Mouse (Mus musculus) E14TG2a.4 (cell line): Measurements from ENCODE around the gene Pdxp.
A peak's percentile ranks its signal among the peaks of the same experiment; 100 is the strongest.

Source experiments
- H3K27me3 ChIP-seq: 2 replicates; pipeline ENCODE4 v1.6.1; 2014; ENCODE audit warnings: low read length, control low read depth; ENCODE audit not compliant: insufficient read depth
- H3K36me3 ChIP-seq: 2 replicates; pipeline ENCODE4 v1.6.1; 2014; ENCODE audit warnings: low read length, control low read depth; ENCODE audit not compliant: insufficient read depth
- H3K4me1 ChIP-seq: replicated peaks from 2 replicates; pipeline ENCODE4 v1.6.1; 2014; ENCODE audit warnings: low read depth, low read length, control low read depth
- H3K4me3 ChIP-seq: replicated peaks from 2 replicates; pipeline ENCODE4 v1.5.1; 2014; ENCODE audit warnings: mild to moderate bottlenecking, low read length
- H3K9me3 ChIP-seq: 2 replicates; pipeline ENCODE4 v1.6.1; 2014; ENCODE audit warnings: low read length, control low read depth
- CTCF ChIP-seq: conservative IDR thresholded peaks from 2 replicates; pipeline ENCODE4 v1.5.1; 2014; ENCODE audit warnings: low read length
- NANOG ChIP-seq: IDR thresholded peaks from 2 replicates; pipeline ENCODE4 v1.6.1; 2014; ENCODE audit warnings: borderline replicate concordance, low read length, mixed read lengths
- POU5F1 ChIP-seq: IDR thresholded peaks from 2 replicates; pipeline ENCODE4 v1.6.1; 2014; ENCODE audit warnings: low read length, borderline replicate concordance

Gene Pdxp

DNA sequence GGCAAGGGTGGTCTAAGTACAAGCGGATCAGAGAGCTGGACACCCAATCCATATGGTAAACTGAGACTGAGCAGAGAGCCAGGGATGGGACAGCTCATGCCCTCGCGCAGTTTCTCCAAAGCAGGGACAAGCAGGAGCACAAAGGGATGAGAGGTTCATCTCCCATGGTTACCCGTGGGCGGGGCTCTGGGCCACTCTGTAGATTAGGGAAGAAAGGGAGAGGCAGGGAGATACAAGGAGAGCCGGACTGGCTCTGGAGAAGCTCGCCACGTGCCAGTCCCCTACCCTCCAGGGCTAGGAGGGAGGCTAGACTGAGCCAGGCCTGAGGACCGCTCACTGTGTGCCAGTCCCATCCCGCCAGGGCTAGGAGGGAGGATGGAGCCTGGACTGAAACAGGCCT, 23.6 kb downstream of the Pdxp start:
- peak overlapping the region; percentile 91 for H3K4me3 ChIP-seq
- no peaks in the 10 kb centered on the region for H3K9me3 ChIP-seq
- TF ChIP-seq POU5F1 (no peak), NANOG (no peak), CTCF (no peak)
- peaks cover 60% of the 10 kb centered on the region for H3K36me3 ChIP-seq
- H3K4me1 ChIP-seq = peaks cover 40% of the 10 kb centered on the region
- H3K27me3 ChIP-seq = no peaks in the 10 kb centered on the region

DNA sequence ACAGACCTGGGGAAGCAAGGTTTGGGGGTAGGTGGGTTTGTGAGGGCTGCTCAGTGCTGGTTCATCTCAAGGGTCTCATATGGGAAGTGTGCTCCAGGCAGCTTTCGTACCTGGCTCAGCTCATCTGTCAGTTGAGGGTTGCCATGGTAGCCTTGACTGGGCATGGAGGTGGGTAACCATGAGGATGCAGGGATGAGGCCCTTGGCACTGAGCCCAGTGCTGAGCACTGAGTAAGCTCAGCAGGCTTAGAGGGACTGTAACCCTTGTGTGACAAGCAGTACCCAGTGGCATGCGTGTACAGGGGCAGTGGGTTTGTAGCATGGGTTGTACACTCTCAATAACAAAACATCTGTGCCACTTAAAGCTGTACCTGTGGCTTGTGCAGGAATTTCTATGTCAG, 24.2 kb downstream of the Pdxp start:
- no peak for TF ChIP-seq CTCF
- TF ChIP-seq NANOG = no peak
- TF ChIP-seq POU5F1 = no peak
- H3K36me3 ChIP-seq = peaks cover 60% of the 10 kb centered on the region
- no peaks in the 10 kb centered on the region for H3K9me3 ChIP-seq
- peaks cover 46% of the 10 kb centered on the region for H3K4me1 ChIP-seq
- H3K4me3 ChIP-seq = peak overlapping the region; percentile 91; the same call in 1 of the 2 replicates
- no peaks in the 10 kb centered on the region for H3K27me3 ChIP-seq

DNA sequence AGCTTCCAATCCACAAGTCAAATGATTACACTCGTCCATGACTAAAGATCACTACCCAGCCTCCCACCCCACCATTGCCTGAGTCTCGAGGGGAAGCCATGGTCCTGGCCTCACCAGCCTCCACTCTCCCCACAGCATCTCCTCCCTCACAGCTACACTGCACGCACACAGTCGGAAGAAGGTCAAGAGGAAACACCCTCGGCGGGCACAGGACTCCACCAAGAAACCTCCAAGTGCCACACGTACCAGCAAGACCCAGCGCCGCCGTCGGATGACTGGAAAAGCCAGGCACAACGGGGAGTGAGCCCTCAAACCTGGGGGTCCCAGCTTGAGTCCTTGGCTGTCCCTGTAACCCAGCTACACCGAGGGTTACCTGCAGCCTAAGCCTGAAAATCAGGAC, 26.6 kb downstream of the Pdxp start:
- Histone ChIP-seq H3K4me1 (peaks cover 45% of the 10 kb centered on the region), H3K36me3 (peaks cover 60% of the 10 kb centered on the region), H3K4me3 (no peak overlapping the region), H3K9me3 (no peaks in the 10 kb centered on the region), H3K27me3 (peaks cover 3% of the 10 kb centered on the region; the same call in 1 of the 2 replicates)
- no peak for TF ChIP-seq NANOG
- no peak for TF ChIP-seq POU5F1
- TF ChIP-seq CTCF = no peak

DNA sequence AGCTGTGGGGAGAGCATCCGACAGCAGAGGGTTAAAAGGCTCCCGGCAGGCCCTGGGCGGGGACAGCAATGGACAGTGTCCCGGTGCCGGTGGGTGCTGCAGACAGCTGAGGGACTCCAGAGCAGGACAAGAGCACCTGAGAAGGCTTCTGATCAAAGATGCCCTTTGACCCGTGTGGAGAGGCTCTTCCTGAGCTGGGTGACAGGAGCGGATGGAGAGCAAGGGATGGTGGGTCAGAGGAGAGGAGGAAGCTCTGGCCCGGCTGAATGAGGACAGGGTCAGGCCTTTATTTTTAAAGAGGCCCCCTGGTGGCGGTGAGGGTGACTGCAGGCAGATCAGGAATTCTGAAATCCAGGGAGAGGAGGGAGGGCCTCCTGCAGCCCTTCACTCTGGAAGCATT, 28.9 kb downstream of the Pdxp start:
- peak; percentile 78 for TF ChIP-seq CTCF
- TF ChIP-seq NANOG = no peak
- no peaks in the 10 kb centered on the region for H3K9me3 ChIP-seq
- H3K36me3 ChIP-seq = peaks cover 44% of the 10 kb centered on the region
- H3K4me3 ChIP-seq = no peak overlapping the region
- H3K4me1 ChIP-seq = peaks cover 32% of the 10 kb centered on the region
- H3K27me3 ChIP-seq = peaks cover 24% of the 10 kb centered on the region

DNA sequence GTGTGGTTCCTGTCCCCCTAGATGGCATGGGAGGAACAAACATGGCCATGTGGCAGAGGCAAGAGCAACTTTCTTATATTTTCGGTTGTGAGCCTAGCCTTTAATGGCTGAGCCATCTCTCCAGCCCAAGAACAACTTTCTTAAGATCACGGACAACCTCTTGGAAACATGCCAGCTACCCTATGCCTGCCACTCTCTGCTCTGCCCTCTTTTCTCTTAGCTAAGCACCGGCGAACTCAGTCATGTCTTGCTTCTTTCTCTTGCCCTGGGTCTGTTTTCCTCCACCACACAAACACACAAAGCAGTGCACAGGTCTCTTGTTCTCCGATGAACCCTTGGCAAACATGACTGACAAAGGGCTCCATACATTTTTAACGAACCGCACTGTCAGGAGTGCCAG, 32.5 kb downstream of the Pdxp start:
- Histone ChIP-seq H3K9me3 (no peaks in the 10 kb centered on the region), H3K27me3 (peaks cover 42% of the 10 kb centered on the region), H3K4me1 (peaks cover 43% of the 10 kb centered on the region), H3K36me3 (peaks cover 8% of the 10 kb centered on the region), H3K4me3 (no peak overlapping the region)
- no peak for TF ChIP-seq CTCF
- TF ChIP-seq POU5F1 = no peak
- TF ChIP-seq NANOG = no peak

DNA sequence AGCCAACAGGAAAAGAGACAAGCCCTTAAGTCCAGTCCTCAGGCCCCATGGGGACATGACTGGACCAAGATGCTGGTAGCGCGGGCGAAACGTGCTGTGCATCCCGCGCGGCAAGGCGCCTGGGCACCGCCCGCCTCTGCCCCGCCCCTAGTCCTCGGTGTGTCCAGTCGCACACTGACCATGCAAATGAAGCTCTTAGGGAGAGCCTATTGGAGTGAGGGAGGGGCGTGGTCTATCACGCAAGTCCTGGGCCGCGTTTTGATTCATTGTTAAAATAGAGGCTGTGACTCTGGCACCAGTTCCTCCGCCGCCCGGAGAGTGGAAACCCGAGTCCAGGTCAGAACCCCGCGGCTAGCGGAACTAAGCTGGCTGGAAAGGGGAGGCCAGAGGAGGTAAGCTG, 33.9 kb downstream of the Pdxp start, which contains the start of gene Triobp:
Gene Triobp (plus strand): TSS at position 68 of the 400 bp plus-strand sequence.
- TF ChIP-seq CTCF = no peak
- no peak for TF ChIP-seq POU5F1
- TF ChIP-seq NANOG = no peak
- Histone ChIP-seq H3K36me3 (no peaks in the 10 kb centered on the region), H3K9me3 (no peaks in the 10 kb centered on the region), H3K27me3 (peaks cover 42% of the 10 kb centered on the region), H3K4me1 (peaks cover 34% of the 10 kb centered on the region), H3K4me3 (peak within 1 kb of the TSS; percentile 75)

DNA sequence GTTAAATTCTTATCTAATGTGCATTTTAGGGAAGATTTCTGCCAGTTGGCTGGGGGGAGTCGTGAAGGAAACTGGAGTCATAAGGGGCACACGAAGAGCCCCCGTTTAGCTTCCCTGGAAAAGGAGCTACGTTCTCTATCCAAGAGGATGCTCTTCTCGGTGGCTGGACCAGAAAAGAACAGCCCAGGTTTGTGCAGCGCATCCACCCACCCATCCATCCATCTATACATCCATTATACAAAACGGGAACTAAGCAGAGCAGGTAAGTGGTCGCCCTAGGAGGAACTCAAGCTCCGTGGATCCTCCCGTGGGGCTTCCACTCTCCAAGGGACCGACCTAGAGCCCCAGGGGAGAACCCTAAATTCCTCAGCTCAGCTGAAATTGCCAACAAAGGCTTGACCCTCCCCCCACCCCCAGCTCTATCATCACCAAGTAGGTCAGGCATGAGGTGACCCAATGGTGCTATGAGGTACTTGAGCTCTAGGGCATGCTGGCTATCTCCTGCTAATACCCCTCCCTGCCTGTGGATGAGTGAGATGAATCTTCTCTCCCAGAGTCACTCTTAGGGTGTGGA, 34.5 kb downstream of the Pdxp start:
- H3K27me3 ChIP-seq = peaks cover 42% of the 10 kb centered on the region
- TF ChIP-seq NANOG (no peak), POU5F1 (no peak), CTCF (no peak)
- H3K36me3 ChIP-seq = no peaks in the 10 kb centered on the region
- no peaks in the 10 kb centered on the region for H3K9me3 ChIP-seq
- peaks cover 29% of the 10 kb centered on the region for H3K4me1 ChIP-seq
- peak overlapping the region; percentile 75 for H3K4me3 ChIP-seq

DNA sequence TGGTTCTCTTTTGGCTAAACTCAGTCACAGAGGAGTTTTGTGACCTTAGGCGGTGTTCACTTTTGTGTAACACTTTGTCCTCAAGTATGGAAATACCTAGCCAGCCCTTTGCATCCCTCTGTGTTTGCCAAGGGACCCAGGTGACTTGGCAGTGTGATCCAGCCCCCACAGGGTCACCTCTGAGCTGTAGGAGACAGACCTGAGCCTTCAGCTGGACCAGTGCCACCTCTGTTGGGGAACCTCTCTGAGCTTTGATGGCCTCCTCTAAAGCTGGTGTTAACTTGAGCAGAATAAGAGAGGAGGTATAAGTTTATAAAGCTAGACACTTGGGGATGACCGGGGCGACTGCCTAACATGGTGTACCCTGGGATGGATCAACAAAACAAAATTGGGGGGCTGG, 35.2 kb downstream of the Pdxp start:
- Histone ChIP-seq H3K4me1 (peaks cover 28% of the 10 kb centered on the region), H3K9me3 (no peaks in the 10 kb centered on the region), H3K27me3 (peaks cover 42% of the 10 kb centered on the region), H3K4me3 (no peak overlapping the region; the same call in 1 of the 2 replicates), H3K36me3 (no peaks in the 10 kb centered on the region)
- TF ChIP-seq NANOG = no peak
- TF ChIP-seq CTCF = no peak
- TF ChIP-seq POU5F1 = no peak

DNA sequence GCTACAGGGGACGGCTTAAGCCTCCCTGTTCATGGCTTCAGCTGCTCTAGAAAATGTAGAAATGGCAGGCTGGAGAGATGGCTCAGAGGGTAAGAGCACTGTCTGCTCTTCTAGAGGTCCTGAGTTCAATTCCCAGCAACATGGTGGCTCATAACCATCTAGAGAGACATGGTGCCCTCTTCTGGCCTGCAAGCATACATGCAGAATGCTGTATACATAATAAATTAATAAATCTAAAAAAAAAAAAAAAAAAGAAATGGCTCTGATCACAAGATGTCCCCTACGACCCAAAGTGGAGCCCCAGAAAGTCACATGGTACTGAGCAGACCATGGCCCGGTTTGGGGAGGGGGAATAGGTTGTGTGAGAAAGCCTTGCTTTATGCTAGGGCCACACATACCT, 41.9 kb downstream of the Pdxp start:
- TF ChIP-seq CTCF = no peak
- no peak for TF ChIP-seq POU5F1
- TF ChIP-seq NANOG = no peak
- Histone ChIP-seq H3K27me3 (peaks cover 16% of the 10 kb centered on the region), H3K9me3 (no peaks in the 10 kb centered on the region), H3K4me1 (peaks cover 35% of the 10 kb centered on the region), H3K36me3 (peaks cover 8% of the 10 kb centered on the region), H3K4me3 (no peak overlapping the region)
